Mouse (Mus musculus): Measurements from ENCODE around the gene Tmem248. TPM values are rescaled to one million over a fixed set of nuclear protein-coding genes. Genes with fewer than 3 reads are reported as not detected.

Gene Tmem248
- total and polyA plus RNA-seq, 2 experiments, result 19.8 to 34.3 TPM

DNA sequence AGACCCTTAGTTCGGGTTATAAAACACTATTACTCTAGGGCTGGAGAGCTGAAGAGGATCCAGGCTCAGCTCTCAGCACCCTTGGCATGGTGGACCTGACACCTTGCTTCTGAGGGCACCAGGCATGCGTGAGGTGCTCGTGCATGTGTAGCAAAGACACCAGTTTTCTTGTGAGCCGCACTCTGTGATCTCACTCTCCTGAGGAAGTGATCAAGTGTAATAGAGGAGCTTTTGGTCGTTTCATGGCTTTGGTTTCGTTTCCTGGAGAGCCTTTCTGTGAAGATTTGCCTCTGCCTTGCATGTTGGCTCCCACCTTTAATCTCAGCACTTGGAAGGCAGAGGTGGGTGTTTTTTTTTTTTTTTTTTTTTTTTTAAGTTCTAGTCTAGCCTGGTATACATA, 12.3 kb upstream of the Tmem248 start:
- Histone ChIP-seq H3K4me1 (ENCODE audit: control insufficient read depth, insufficient read depth, low read length) (peaks cover 30% of the 10 kb centered on the region), H3K79me2 (ENCODE audit: control insufficient read depth, insufficient read depth, low read length) (0 out of 2 replicates have a peak, but pooled peaks cover 3% of the 10 kb centered on the region), H3K4me3 (ENCODE audit: insufficient read depth, low read depth, low read length) (no peak overlapping the region), H3K27ac (replicated peaks; ENCODE audit: insufficient read depth, low read depth, low read length) (peak overlapping the region; percentile 42), H3K27me3 (ENCODE audit: control insufficient read depth, insufficient read depth, low read length) (no peaks in the 10 kb centered on the region), H3K36me3 (ENCODE audit: control insufficient read depth, insufficient read depth, low read length) (peaks cover 15% of the 10 kb centered on the region; the same call in 1 of the 2 replicates), H3K9ac (ENCODE audit: low read depth, low read length) (no peak overlapping the region)
- no peak for DNase-seq (ENCODE audit: extremely low read depth, low read depth, low spot score)
- TF ChIP-seq CTCF (IDR thresholded peaks at IDR 0.05; ENCODE audit: low read depth, low read length) (no peak), POLR2A (IDR thresholded peaks at IDR 0.05; ENCODE audit: extremely low read depth, insufficient read depth, low read length) (no peak)
- WGBS, result 85% methylated on average over 6 of the region's 6 CpGs

DNA sequence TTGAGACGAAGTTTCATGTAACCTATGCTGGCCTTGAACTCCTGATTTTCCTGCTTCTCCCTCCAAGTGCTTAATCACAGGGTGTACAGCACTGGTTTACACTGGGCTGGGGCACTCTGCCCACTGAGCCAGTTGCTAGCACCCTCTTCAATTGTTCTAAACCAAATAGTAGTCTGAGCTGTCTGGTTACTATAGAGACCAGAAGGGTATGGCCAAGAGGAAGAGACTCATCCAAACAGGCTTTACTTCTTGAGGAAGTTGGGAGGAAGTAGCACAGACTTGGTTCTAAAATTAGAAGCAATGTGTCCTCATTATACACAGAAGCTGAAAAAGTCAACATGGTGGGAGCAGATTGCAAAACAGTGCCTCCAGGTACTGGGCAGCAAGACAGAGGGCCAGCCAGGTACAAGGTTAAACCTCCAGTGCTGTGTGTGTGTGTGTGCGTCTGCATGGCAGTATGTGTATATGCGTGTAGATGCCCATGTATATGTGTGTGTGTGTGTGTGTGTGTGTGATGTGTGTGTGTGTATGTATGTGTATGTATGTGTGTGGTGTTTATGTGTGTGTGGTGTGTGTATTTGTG, 11.3 kb upstream of the Tmem248 start:
- Histone ChIP-seq H3K36me3 (ENCODE audit: control insufficient read depth, insufficient read depth, low read length) (peaks cover 15% of the 10 kb centered on the region; the same call in 1 of the 2 replicates), H3K9ac (ENCODE audit: low read depth, low read length) (no peak overlapping the region), H3K27me3 (ENCODE audit: control insufficient read depth, insufficient read depth, low read length) (no peaks in the 10 kb centered on the region), H3K4me1 (ENCODE audit: control insufficient read depth, insufficient read depth, low read length) (peaks cover 24% of the 10 kb centered on the region), H3K27ac (replicated peaks; ENCODE audit: insufficient read depth, low read depth, low read length) (peak overlapping the region; percentile 56), H3K4me3 (ENCODE audit: insufficient read depth, low read depth, low read length) (no peak overlapping the region), H3K79me2 (ENCODE audit: control insufficient read depth, insufficient read depth, low read length) (0 out of 2 replicates have a peak, but pooled peaks cover 3% of the 10 kb centered on the region)
- WGBS, result 27% methylated on average over 3 of the region's 3 CpGs
- peak; percentile 95 for DNase-seq (ENCODE audit: extremely low read depth, low read depth, low spot score)
- no peak for TF ChIP-seq POLR2A (IDR thresholded peaks at IDR 0.05; ENCODE audit: extremely low read depth, insufficient read depth, low read length)

GRCm38 (mm10) chr5:130207299-130207698, 9.6 kb upstream of the Tmem248 start:
- H3K79me2 ChIP-seq (ENCODE audit: control insufficient read depth, insufficient read depth, low read length), result no peaks in the 10 kb centered on the region
- no peak for DNase-seq (ENCODE audit: extremely low read depth, low read depth, low spot score)
- no peak overlapping the region for H3K4me3 ChIP-seq (ENCODE audit: insufficient read depth, low read depth, low read length)
- peaks cover 18% of the 10 kb centered on the region for H3K4me1 ChIP-seq (ENCODE audit: control insufficient read depth, insufficient read depth, low read length)
- TF ChIP-seq POLR2A (IDR thresholded peaks at IDR 0.05; ENCODE audit: extremely low read depth, insufficient read depth, low read length), result no peak
- TF ChIP-seq CTCF (IDR thresholded peaks at IDR 0.05; ENCODE audit: low read depth, low read length), result no peak
- H3K36me3 ChIP-seq (ENCODE audit: control insufficient read depth, insufficient read depth, low read length), result peaks cover 15% of the 10 kb centered on the region; the same call in 1 of the 2 replicates
- no peaks in the 10 kb centered on the region for H3K27me3 ChIP-seq (ENCODE audit: control insufficient read depth, insufficient read depth, low read length)
- H3K9ac ChIP-seq (ENCODE audit: low read depth, low read length), result no peak overlapping the region
- WGBS, result 95% methylated on average over 4 of the region's 4 CpGs
- no peak overlapping the region for H3K27ac ChIP-seq (replicated peaks; ENCODE audit: insufficient read depth, low read depth, low read length)

- Histone ChIP-seq H3K27ac (replicated peaks; ENCODE audit: insufficient read depth, low read depth, low read length) (no peak overlapping the region), H3K9ac (ENCODE audit: low read depth, low read length) (no peak overlapping the region), H3K4me1 (ENCODE audit: control insufficient read depth, insufficient read depth, low read length) (peaks cover 8% of the 10 kb centered on the region), H3K79me2 (ENCODE audit: control insufficient read depth, insufficient read depth, low read length) (no peaks in the 10 kb centered on the region), H3K36me3 (ENCODE audit: control insufficient read depth, insufficient read depth, low read length) (peaks cover 21% of the 10 kb centered on the region), H3K27me3 (ENCODE audit: control insufficient read depth, insufficient read depth, low read length) (no peaks in the 10 kb centered on the region), H3K4me3 (ENCODE audit: insufficient read depth, low read depth, low read length) (no peak overlapping the region)
- no peak for DNase-seq (ENCODE audit: extremely low read depth, low read depth, low spot score)
- TF ChIP-seq CTCF (IDR thresholded peaks at IDR 0.05; ENCODE audit: low read depth, low read length) (no peak), POLR2A (IDR thresholded peaks at IDR 0.05; ENCODE audit: extremely low read depth, insufficient read depth, low read length) (no peak)
- WGBS, result 92% methylated on average over 11 of the region's 11 CpGs
Measured at GRCm38 (mm10) chr5:130212956-130213355, 3.9 kb upstream of the Tmem248 start.

- H3K27me3 ChIP-seq (ENCODE audit: control insufficient read depth, insufficient read depth, low read length), result no peaks in the 10 kb centered on the region
- no peak for TF ChIP-seq CTCF (IDR thresholded peaks at IDR 0.05; ENCODE audit: low read depth, low read length)
- H3K4me3 ChIP-seq (ENCODE audit: insufficient read depth, low read depth, low read length), result no peak overlapping the region
- peaks cover 13% of the 10 kb centered on the region for H3K4me1 ChIP-seq (ENCODE audit: control insufficient read depth, insufficient read depth, low read length)
- peaks cover 13% of the 10 kb centered on the region for H3K36me3 ChIP-seq (ENCODE audit: control insufficient read depth, insufficient read depth, low read length)
- no peak overlapping the region for H3K9ac ChIP-seq (ENCODE audit: low read depth, low read length)
- DNase-seq (ENCODE audit: extremely low read depth, low read depth, low spot score), result peak; percentile 86
- WGBS, result 33% methylated on average over 4 of the region's 4 CpGs
- peaks cover 2% of the 10 kb centered on the region for H3K79me2 ChIP-seq (ENCODE audit: control insufficient read depth, insufficient read depth, low read length)
- H3K27ac ChIP-seq (replicated peaks; ENCODE audit: insufficient read depth, low read depth, low read length), result peak overlapping the region; percentile 78
Measured at GRCm38 (mm10) chr5:130217406-130217805, 525 bp downstream of the Tmem248 start.

DNA sequence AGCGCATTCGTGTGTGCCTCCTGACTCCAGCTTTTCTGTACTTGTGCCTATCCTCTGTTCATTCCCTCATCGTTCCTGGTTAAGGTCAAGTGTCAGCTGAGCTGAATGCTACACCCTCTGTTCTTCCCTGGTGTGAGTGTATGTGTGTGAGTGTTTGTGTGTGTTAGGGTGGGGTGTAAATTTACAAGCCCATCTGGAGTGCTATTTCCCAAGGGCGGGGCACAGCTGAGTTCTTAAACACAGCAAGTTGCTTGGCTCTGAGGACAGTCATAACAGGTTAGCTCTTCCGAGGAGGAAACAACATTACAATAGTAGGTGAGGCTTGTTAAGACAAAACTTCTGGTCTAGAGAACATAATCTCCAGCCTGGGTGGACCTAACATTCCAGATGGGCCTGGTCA, 1.5 kb downstream of the Tmem248 start:
- DNase-seq (ENCODE audit: extremely low read depth, low read depth, low spot score), result no peak
- Histone ChIP-seq H3K36me3 (ENCODE audit: control insufficient read depth, insufficient read depth, low read length) (peaks cover 6% of the 10 kb centered on the region; the same call in 1 of the 2 replicates), H3K79me2 (ENCODE audit: control insufficient read depth, insufficient read depth, low read length) (peaks cover 11% of the 10 kb centered on the region), H3K27ac (replicated peaks; ENCODE audit: insufficient read depth, low read depth, low read length) (no peak overlapping the region), H3K4me3 (ENCODE audit: insufficient read depth, low read depth, low read length) (no peak overlapping the region), H3K4me1 (ENCODE audit: control insufficient read depth, insufficient read depth, low read length) (peaks cover 13% of the 10 kb centered on the region), H3K27me3 (ENCODE audit: control insufficient read depth, insufficient read depth, low read length) (no peaks in the 10 kb centered on the region), H3K9ac (ENCODE audit: low read depth, low read length) (no peak overlapping the region)
- 92% methylated on average over 5 of the region's 5 CpGs for WGBS
- TF ChIP-seq CTCF (IDR thresholded peaks at IDR 0.05; ENCODE audit: low read depth, low read length), result no peak
- no peak for TF ChIP-seq POLR2A (IDR thresholded peaks at IDR 0.05; ENCODE audit: extremely low read depth, insufficient read depth, low read length)

Data from liver, adult 2 months (tissue).